Mouse (Mus musculus) forebrain, embryonic 11.5 days (tissue): Measurements from ENCODE around the gene Krt42. TPM values are rescaled to one million over a fixed set of nuclear protein-coding genes. Genes with fewer than 3 reads are reported as not detected.
"Not testable (repeated sequence)": the region's sequence is repeated elsewhere in the genome, so short reads cannot be mapped to it uniquely, and the experiment has no call there.

ENCODE experiments used
- ATAC-seq: fragments of 200-750 bp; cut with Nextera tagmentation; replicated peaks from 2 replicates; pipeline ENCODE4 v1.8.0; 2017; ENCODE audit warnings: moderate TSS enrichment; ENCODE audit not compliant: low FRiP score
- DNase-seq: peaks from one replicate; pipeline ENCODE4 v3.0.0-alpha.2; 2017; ENCODE audit warnings: low spot score
- H3K27ac ChIP-seq: fragments of 300-500 bp; sonication (generic); 2 replicates; pipeline ENCODE4 v1.5.1; 2014; ENCODE audit warnings: low read depth, low read length
- H3K27me3 ChIP-seq: fragments of 300-500 bp; sonication (generic); 2 replicates; pipeline ENCODE4 v1.6.1; 2014; ENCODE audit warnings: mild to moderate bottlenecking, low read length, mixed read lengths; ENCODE audit not compliant: control insufficient read depth, insufficient read depth
- H3K36me3 ChIP-seq: fragments of 300-500 bp; sonication (generic); 2 replicates; pipeline ENCODE4 v1.6.1; 2014; ENCODE audit warnings: mild to moderate bottlenecking, low read length, moderate library complexity, mixed read lengths; ENCODE audit not compliant: control insufficient read depth, insufficient read depth
- H3K4me1 ChIP-seq: fragments of 300-500 bp; sonication (generic); replicated peaks from 2 replicates; pipeline ENCODE4 v1.6.1; 2014; ENCODE audit warnings: low read length, mixed read lengths; ENCODE audit not compliant: control insufficient read depth, insufficient read depth
- H3K4me2 ChIP-seq: fragments of 300-500 bp; sonication (generic); 2 replicates; pipeline ENCODE4 v1.6.1; 2014; ENCODE audit warnings: low read depth, mild to moderate bottlenecking, low read length, moderate library complexity, mixed read lengths; ENCODE audit not compliant: severe bottlenecking
- H3K4me3 ChIP-seq: fragments of 300-500 bp; sonication (generic); 2 replicates; pipeline ENCODE4 v1.5.1; 2014; ENCODE audit warnings: low read depth, low read length
- H3K9ac ChIP-seq: fragments of 300-500 bp; sonication (generic); 2 replicates; pipeline ENCODE4 v1.6.1; 2014; ENCODE audit warnings: low read length
- H3K9me3 ChIP-seq: fragments of 300-500 bp; sonication (generic); 2 replicates; pipeline ENCODE4 v1.6.1; 2016; ENCODE audit warnings: low read length, mixed read lengths; ENCODE audit not compliant: control insufficient read depth
- WGBS: fragments of 180-500 bp; shearing (Covaris S2); extraction: QIAGEN DNeasy Blood & Tissue Kit; methylation state at CpG from one replicate; pipeline ENCODE4 v1.1.7; 2014; 5-methylcytosine and 5-hydroxymethylcytosine counted together
- polyA plus RNA-seq: library from polyadenylated mRNA; unstranded; fragments of >200 nt; fragmentation: Nextera tagmentation; extraction: Ambion mirVana; gene quantifications from 2 replicates; pipeline ENCODE4 v1.2.1, GENCODE M21; 2014

Gene Krt42
- not detected in 2 replicates for polyA plus RNA-seq

GRCm38 (mm10) chr11:100269821-100270332 lies at the start of gene Krt42:
Gene Krt42, minus strand, starts transcription at chr11:100269871.
- DNase-seq (no peak), ATAC-seq (no peak)
- no peak within 1 kb of the TSS for H3K9ac ChIP-seq
- WGBS, result 80% methylated on average over 7 of the region's 7 CpGs
- H3K9me3 ChIP-seq, result no peaks in the 10 kb centered on the region
- no peak within 1 kb of the TSS for H3K4me2 ChIP-seq
- no peaks in the 10 kb centered on the region for H3K36me3 ChIP-seq
- no peak within 1 kb of the TSS for H3K27ac ChIP-seq
- H3K4me3 ChIP-seq, result no peak within 1 kb of the TSS
- H3K27me3 ChIP-seq, result no peaks in the 10 kb centered on the region
- H3K4me1 ChIP-seq, result no peaks in the 10 kb centered on the region

- Histone ChIP-seq H3K9ac (no peak overlapping the region; the same call in 1 of the 2 replicates), H3K27ac (no peak overlapping the region), H3K36me3 (peaks cover 4% of the 10 kb centered on the region; the same call in 1 of the 2 replicates), H3K4me2 (peak overlapping the region; percentile 61; the same call in 1 of the 2 replicates), H3K4me3 (peak overlapping the region; percentile 86), H3K27me3 (no peaks in the 10 kb centered on the region), H3K9me3 (no peaks in the 10 kb centered on the region), H3K4me1 (0 out of 2 replicates have a peak, but pooled peaks cover 2% of the 10 kb centered on the region)
- ATAC-seq (peak; percentile 22; the same call in 1 of the 2 replicates), DNase-seq (no peak)
- WGBS, result 88% methylated on average over 10 of the region's 10 CpGs
These were observed 49.1 kb upstream of the Krt42 start for GRCm38 (mm10) chr11:100318529-100319451.

GRCm38 (mm10) chr11:100317826-100318380 lies 48.2 kb upstream of the Krt42 start:
- Histone ChIP-seq H3K9me3 (no peaks in the 10 kb centered on the region), H3K4me2 (no peak overlapping the region), H3K4me3 (no peak overlapping the region), H3K27ac (no peak overlapping the region), H3K9ac (no peak overlapping the region), H3K27me3 (no peaks in the 10 kb centered on the region), H3K36me3 (peaks cover 4% of the 10 kb centered on the region; the same call in 1 of the 2 replicates), H3K4me1 (0 out of 2 replicates have a peak, but pooled peaks cover 2% of the 10 kb centered on the region)
- ATAC-seq, result no peak
- WGBS, result 85% methylated on average over 6 of the region's 6 CpGs
- DNase-seq, result no peak

GRCm38 (mm10) chr11:100315439-100315838 lies 45.8 kb upstream of the Krt42 start:
- no peaks in the 10 kb centered on the region for H3K9me3 ChIP-seq
- ATAC-seq, result no peak
- WGBS, result 94% methylated on average over 5 of the region's 5 CpGs

GRCm38 (mm10) chr11:100313424-100313823 lies 43.8 kb upstream of the Krt42 start:
- peaks cover 3% of the 10 kb centered on the region; the same call in 1 of the 2 replicates for H3K4me1 ChIP-seq
- H3K27me3 ChIP-seq, result no peaks in the 10 kb centered on the region
- no peak overlapping the region for H3K4me3 ChIP-seq
- WGBS, result 92% methylated on average over 6 of the region's 6 CpGs
- DNase-seq, result no peak
- no peaks in the 10 kb centered on the region for H3K9me3 ChIP-seq
- no peak overlapping the region for H3K9ac ChIP-seq
- no peak overlapping the region for H3K4me2 ChIP-seq
- H3K36me3 ChIP-seq, result no peaks in the 10 kb centered on the region
- no peak for ATAC-seq
- H3K27ac ChIP-seq, result no peak overlapping the region

More at GRCm38 (mm10) chr11:100315439-100315838, 45.8 kb upstream of the Krt42 start:
- H3K9ac ChIP-seq, result no peak overlapping the region
- H3K4me3 ChIP-seq, result no peak overlapping the region
- no peak for DNase-seq
- no peaks in the 10 kb centered on the region for H3K36me3 ChIP-seq
- no peaks in the 10 kb centered on the region for H3K27me3 ChIP-seq
- no peak overlapping the region for H3K27ac ChIP-seq
- H3K4me2 ChIP-seq, result no peak overlapping the region
- peaks cover 3% of the 10 kb centered on the region; the same call in 1 of the 2 replicates for H3K4me1 ChIP-seq

- H3K4me3 ChIP-seq, result no peak overlapping the region
- H3K4me2 ChIP-seq, result no peak overlapping the region
- H3K9ac ChIP-seq, result no peak overlapping the region
- DNase-seq (no peak), ATAC-seq (no peak)
- H3K36me3 ChIP-seq, result no peaks in the 10 kb centered on the region
- no peak overlapping the region for H3K27ac ChIP-seq
- H3K9me3 ChIP-seq, result no peaks in the 10 kb centered on the region
- peaks cover 3% of the 10 kb centered on the region; the same call in 1 of the 2 replicates for H3K4me1 ChIP-seq
- H3K27me3 ChIP-seq, result no peaks in the 10 kb centered on the region
- 44% methylated on average over 5 of the region's 5 CpGs for WGBS
These were observed 42.5 kb upstream of the Krt42 start for GRCm38 (mm10) chr11:100312096-100312679.

- H3K36me3 ChIP-seq, result no peaks in the 10 kb centered on the region
- no peaks in the 10 kb centered on the region for H3K9me3 ChIP-seq
- peaks cover 3% of the 10 kb centered on the region; the same call in 1 of the 2 replicates for H3K4me1 ChIP-seq
- no peaks in the 10 kb centered on the region for H3K27me3 ChIP-seq
- H3K4me3 ChIP-seq, result no peak overlapping the region
- no peak overlapping the region for H3K27ac ChIP-seq
- H3K4me2 ChIP-seq, result no peak overlapping the region
- ATAC-seq (no peak), DNase-seq (no peak)
- 89% methylated on average over 1 of the region's 1 CpGs for WGBS
- no peak overlapping the region for H3K9ac ChIP-seq
These were observed 42.0 kb upstream of the Krt42 start for GRCm38 (mm10) chr11:100311656-100312055.

GRCm38 (mm10) chr11:100308672-100309071 lies 39.0 kb upstream of the Krt42 start:
- H3K4me3 ChIP-seq, H3K4me2 ChIP-seq, H3K27me3 ChIP-seq, DNase-seq, H3K9ac ChIP-seq, H3K9me3 ChIP-seq, H3K4me1 ChIP-seq, H3K36me3 ChIP-seq, H3K27ac ChIP-seq, ATAC-seq: not testable (repeated sequence)
- 86% methylated on average over 6 of the region's 6 CpGs for WGBS
